Comparison of ENCODE assay signal across 8 mouse cellular contexts in the genomic region with DNA sequence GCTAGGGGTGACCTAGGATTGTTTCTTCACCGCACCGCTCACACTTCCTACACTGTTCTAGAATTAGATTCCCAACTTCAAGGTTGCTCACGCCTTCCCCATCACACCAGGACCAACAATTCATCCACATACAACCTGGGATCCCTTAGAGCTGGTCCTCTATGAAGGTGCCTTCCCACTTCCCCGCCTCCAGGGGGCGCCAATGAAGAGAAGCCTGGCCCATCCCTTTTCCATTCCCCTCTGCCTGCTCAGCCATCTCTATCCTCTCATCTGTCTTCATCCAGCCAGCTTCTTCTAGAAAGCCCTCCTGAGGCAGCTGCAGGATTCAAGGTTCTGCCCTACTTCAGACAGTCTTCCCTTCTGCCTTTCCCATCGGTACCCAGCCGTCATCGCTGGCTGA. TPM values are rescaled to one million over a fixed set of nuclear protein-coding genes. Genes with fewer than 3 reads are reported as not detected.
DNase-seq lines count a peak whose midpoint lies in the region; TF ChIP-seq lines count a peak whose summit lies in the region.
"Had no signal": no experiment of that assay in that cellular context is flagged by ENCODE, and none has a peak within 500 bp of the region (broad histone marks: within the 10 kb centered on the region; RNA-seq: fewer than 3 reads in every experiment).

No protein-coding gene starts in this region.

- peaks cover 0 to 12% of the 10 kb centered on the region in 2 experiments; a peak in 2 of 4 replicates for H3K4me1 ChIP-seq in CH12.LX (ENCODE audit: control insufficient read depth in 1 of 2, insufficient read depth in 2 of 2)

- H3K9me3 ChIP-seq in CH12.LX (replicated peaks; ENCODE audit: low read length): no peaks in the 10 kb centered on the region
- H3K9me3 ChIP-seq: heart, embryonic 15.5 days had no signal

- no peak overlapping the region for H3K27ac ChIP-seq in CH12.LX (ENCODE audit: insufficient read depth, low read depth)
- H3K27ac ChIP-seq: heart, embryonic 15.5 days had no signal

- peaks cover 90 to 98% of the 10 kb centered on the region in 2 experiments for H3K36me3 ChIP-seq in CH12.LX (replicated peaks in 1 of 2; ENCODE audit: control insufficient read depth in 1 of 2, insufficient read depth in 1 of 2, low read length in 1 of 2)
- H3K36me3 ChIP-seq: heart, embryonic 15.5 days had no signal

- peak; percentile 52 for TF ChIP-seq RAD21 in CH12.LX (IDR thresholded peaks at IDR 0.05; ENCODE audit: low read depth, low read length)

- DNase-seq in kidney, postnatal 10 days: peak; percentile 34
- DNase-seq in kidney, adult 8-10 months: no peak
- DNase-seq in CH12.LX (ENCODE audit: extremely low read depth) (no peak), adipocyte (ENCODE audit: low spot score) (peak; percentile 39)
- DNase-seq in retina, embryonic 14.5 days (ENCODE audit: low spot score): peak; percentile 48
- DNase-seq in Muller cell, postnatal 12 days (ENCODE audit: inconsistent ontology term): no peak
- no peak for DNase-seq in right cerebral cortex, postnatal 10 days (ENCODE audit: low spot score in 2 of 2)

- H3K9ac ChIP-seq in CH12.LX (ENCODE audit: insufficient read depth, low read depth): no peak overlapping the region

- in situ Hi-C loops in CH12.LX (cut with MboI; ENCODE audit: low pct_ligation_motif_present, low pct_unique_long_range_greater_than_20kb, low sequenced_read_pairs): no loop called here

- peak; percentile 65 to 66 for TF ChIP-seq CTCF in CH12.LX (conservative IDR thresholded peaks at IDR 0.05 in 1 of 2, IDR thresholded peaks at IDR 0.05 in 1 of 2; ENCODE audit: low read depth in 2 of 2, low read length in 2 of 2)

- H3K27me3 ChIP-seq in CH12.LX (replicated peaks): no peaks in the 10 kb centered on the region

- no peaks in the 10 kb centered on the region; the same call in 1 of the 2 replicates for H3K79me2 ChIP-seq in CH12.LX (replicated peaks; ENCODE audit: control insufficient read depth, extremely low read depth, insufficient read depth, poor library complexity, severe bottlenecking)

- no peak overlapping the region for H3K4me2 ChIP-seq in CH12.LX (ENCODE audit: insufficient read depth, low read depth, poor library complexity, severe bottlenecking)
- H3K4me2 ChIP-seq: heart, embryonic 15.5 days had no signal

- TF ChIP-seq EP300 in CH12.LX (IDR thresholded peaks at IDR 0.05; ENCODE audit: low read length): no peak

- dilution Hi-C loops in CH12.LX (cut with MboI; ENCODE audit: extremely low pct_ligation_motif_present, extremely low pct_unique_long_range_greater_than_20kb, low sequenced_read_pairs): no loop called here

- no peak for TF ChIP-seq POLR2A in CH12.LX (IDR thresholded peaks at IDR 0.05; ENCODE audit: low read depth, low read length)

- no peak overlapping the region for H3K4me3 ChIP-seq in CH12.LX (replicated peaks in 1 of 3; ENCODE audit: low read depth in 2 of 3, low read length in 2 of 3, poor library complexity in 1 of 3)
- H3K4me3 ChIP-seq: heart, embryonic 15.5 days had no signal

TF ChIP-seq in CH12.LX, 34 proteins besides CTCF, POLR2A, EP300 and RAD21:
- TF ChIP-seq MAZ (IDR thresholded peaks at IDR 0.05; ENCODE audit: low read depth, low read length): no peak
- peak; percentile 63 for TF ChIP-seq SMC3 (IDR thresholded peaks at IDR 0.05; ENCODE audit: low read depth, low read length)
- TF ChIP-seq ZC3H11A (IDR thresholded peaks at IDR 0.05; ENCODE audit: low read depth, low read length): no peak
- TF ChIP-seq TBP (conservative IDR thresholded peaks at IDR 0.05; ENCODE audit: low read depth, low read length): no peak
- no peak for TF ChIP-seq ZKSCAN1 (IDR thresholded peaks at IDR 0.05; ENCODE audit: borderline replicate concordance, low read depth, low read length)
- TF ChIP-seq ETS1 (conservative IDR thresholded peaks at IDR 0.05; ENCODE audit: low read depth, low read length): no peak

RNA-seq across cellular contexts. Expression of gene Ip6k3, which starts 16.2 kb away (rescaled TPM):
- total RNA-seq in CH12.LX (2012; rRNA removed) (43.4 and 65.7 TPM in 2 replicates), CH12.LX (2014; rRNA removed) (25.9 and 26.3 TPM in 2 replicates)
- 49.6 and 53.9 TPM in 2 replicates for polyA plus RNA-seq in CH12.LX (2012; ENCODE audit: insufficient read length, low read depth)

RNA-seq across cellular contexts. Expression of gene Uqcc2, which starts 17.7 kb away (rescaled TPM):
- total RNA-seq in CH12.LX (2012; rRNA removed) (198 and 208 TPM in 2 replicates), CH12.LX (2014; rRNA removed) (240 and 277 TPM in 2 replicates)
- 107 and 126 TPM in 2 replicates for polyA plus RNA-seq in CH12.LX (2012; ENCODE audit: insufficient read length, low read depth)

RNA-seq across cellular contexts. Expression of gene Lemd2, which starts 52.9 kb away (rescaled TPM):
- total RNA-seq in CH12.LX (2012; rRNA removed): 26.5 and 28.8 TPM in 2 replicates
- 15.1 and 15.5 TPM in 2 replicates for total RNA-seq in CH12.LX (2014; rRNA removed)
- 18.4 and 22.5 TPM in 2 replicates for polyA plus RNA-seq in CH12.LX (2012; ENCODE audit: insufficient read length, low read depth)

Comparison
In these comparisons a context has a peak if more than half of its experiments do, and no peak if none do; other contexts are left out.
1. DNase-seq: peak in kidney, postnatal 10 days (single experiment), adipocyte (single experiment) and retina, embryonic 14.5 days (single experiment); none in kidney, adult 8-10 months (0 of 2), CH12.LX (single experiment), Muller cell, postnatal 12 days (single experiment) and right cerebral cortex, postnatal 10 days (0 of 2).